Mouse (Mus musculus): Measurements from ENCODE around the gene Asic2.

DNA sequence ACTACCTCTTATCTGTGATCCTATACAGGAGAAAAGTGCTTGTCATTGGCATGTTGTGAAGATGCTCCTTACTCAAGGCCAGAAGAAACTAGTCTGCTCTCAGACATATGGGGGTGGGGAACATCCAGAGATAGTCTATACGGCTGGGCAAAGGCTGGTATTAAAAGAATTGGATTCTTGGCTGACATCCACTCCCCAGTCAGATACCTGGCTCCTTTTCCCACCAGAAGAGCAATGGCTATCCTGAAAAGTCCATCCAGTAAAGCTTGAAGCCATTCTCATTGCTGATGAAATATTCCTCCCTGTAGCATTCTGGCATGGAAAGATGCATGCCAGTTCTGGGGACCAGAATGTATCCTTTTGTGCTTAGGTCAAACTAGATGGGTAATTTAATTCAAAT is 218.2 kb downstream of the Asic2 start:
- TF ChIP-seq POLR2A (IDR thresholded peaks at IDR 0.05; ENCODE audit: low read depth, low read length) (no peak), CTCF (conservative IDR thresholded peaks at IDR 0.05; ENCODE audit: insufficient read depth, insufficient read length, low read depth, low read length) (no peak)
